Mouse (Mus musculus) cerebellum, adult 9-11 months (tissue): ENCODE results near the gene Cnbp.

Source experiments
- DNase-seq: peaks from one replicate; pipeline ENCODE4 v3.0.0; 2022

The Cnbp gene

GRCm38 (mm10) chr6:87850900-87851614 lies at the start of gene Cnbp:
Gene Cnbp, minus strand, starts transcription at chr6:87851106.
- DNase-seq, result peak; percentile 97

- DNase-seq, result no peak
Measured at GRCm38 (mm10) chr6:87898028-87898427, 47.1 kb upstream of the Cnbp start.

- peak; percentile 85 for DNase-seq
Measured at GRCm38 (mm10) chr6:87893931-87894330, 43.0 kb upstream of the Cnbp start.

GRCm38 (mm10) chr6:87887594-87888233 lies 36.8 kb upstream of the Cnbp start, which contains the start of gene Copg1:
Gene Copg1, plus strand, starts transcription at chr6:87887814.
- DNase-seq, result peak; percentile 99

GRCm38 (mm10) chr6:87886721-87887120 lies 35.8 kb upstream of the Cnbp start:
- DNase-seq, result no peak

- DNase-seq, result no peak
Measured at GRCm38 (mm10) chr6:87882816-87883215, 31.9 kb upstream of the Cnbp start.

- DNase-seq, result no peak
Measured at GRCm38 (mm10) chr6:87882221-87882620, 31.3 kb upstream of the Cnbp start.

GRCm38 (mm10) chr6:87879628-87880027 lies 28.7 kb upstream of the Cnbp start:
- DNase-seq, result no peak

- DNase-seq, result no peak
Measured at GRCm38 (mm10) chr6:87879010-87879409, 28.1 kb upstream of the Cnbp start.

- no peak for DNase-seq
Measured at GRCm38 (mm10) chr6:87876068-87876643, 25.2 kb upstream of the Cnbp start.

- no peak for DNase-seq
Measured at GRCm38 (mm10) chr6:87875562-87875961, 24.7 kb upstream of the Cnbp start.

- no peak for DNase-seq
Measured at GRCm38 (mm10) chr6:87875083-87875482, 24.2 kb upstream of the Cnbp start.

- no peak for DNase-seq
Measured at GRCm38 (mm10) chr6:87873963-87874362, 23.1 kb upstream of the Cnbp start.

GRCm38 (mm10) chr6:87873104-87873503 lies 22.2 kb upstream of the Cnbp start:
- DNase-seq, result no peak

- DNase-seq, result no peak
Measured at GRCm38 (mm10) chr6:87871240-87871639, 20.3 kb upstream of the Cnbp start.

- no peak for DNase-seq
Measured at GRCm38 (mm10) chr6:87870440-87870839, 19.5 kb upstream of the Cnbp start.

- no peak for DNase-seq
Measured at GRCm38 (mm10) chr6:87868871-87869506, 18.1 kb upstream of the Cnbp start.

GRCm38 (mm10) chr6:87867256-87867655 lies 16.4 kb upstream of the Cnbp start:
- DNase-seq, result no peak

- DNase-seq, result no peak
Measured at GRCm38 (mm10) chr6:87866211-87866610, 15.3 kb upstream of the Cnbp start.

- DNase-seq, result no peak
Measured at GRCm38 (mm10) chr6:87857071-87857470, 6.2 kb upstream of the Cnbp start.

- no peak for DNase-seq
Measured at GRCm38 (mm10) chr6:87853446-87853845, 2.5 kb upstream of the Cnbp start.

- DNase-seq, result no peak
Measured at GRCm38 (mm10) chr6:87851871-87852270, 965 bp upstream of the Cnbp start.

GRCm38 (mm10) chr6:87850155-87850899 lies 579 bp downstream of the Cnbp start:
- DNase-seq, result peak; percentile 80
